Mouse (Mus musculus) ES-Bruce4 (cell line): ENCODE results near the gene Atp10b.

Source experiments
- CTCF ChIP-seq: IDR thresholded peaks from one replicate; pipeline ENCODE4 v1.8.1; 2011; ENCODE audit warnings: low read depth, low read length
- POLR2A ChIP-seq: IDR thresholded peaks from one replicate; pipeline ENCODE4 v1.8.1; 2011; ENCODE audit warnings: low read length; ENCODE audit not compliant: insufficient read depth

- TF ChIP-seq POLR2A: no peak
- TF ChIP-seq CTCF: no peak
Observed at GRCm38 (mm10) chr11:43144178-43144577, 5.5 kb upstream of the Atp10b start.
